Mouse (Mus musculus) layer of hippocampus, postnatal 36 days (tissue): Measurements from ENCODE around the gene Tmem236. TPM values are rescaled to one million over a fixed set of nuclear protein-coding genes. Genes with fewer than 3 reads are reported as not detected.

Experiments
- DNase-seq, 2 experiments: peaks; one replicate each; pipeline ENCODE4 v3.0.0; 2022
- microRNA-seq, 2 experiments: library from miRNA; unstranded; fragments of <30 nt; microRNA quantifications; one replicate each; pipeline ENCODE4 v1.2.0; 2021
- total RNA-seq, 2 experiments: library from RNA; stranded (reverse); gene quantifications; 2 replicates each; pipeline ENCODE4 v1.2.3; 2021

Gene Tmem236
- total RNA-seq, 2 experiments from 2014 or later, result 0.12 TPM; not detected in 1

GRCm38 (mm10) chr2:14251938-14252337 is 77.6 kb downstream of the Tmem236 start:
- no peak for DNase-seq

DNA sequence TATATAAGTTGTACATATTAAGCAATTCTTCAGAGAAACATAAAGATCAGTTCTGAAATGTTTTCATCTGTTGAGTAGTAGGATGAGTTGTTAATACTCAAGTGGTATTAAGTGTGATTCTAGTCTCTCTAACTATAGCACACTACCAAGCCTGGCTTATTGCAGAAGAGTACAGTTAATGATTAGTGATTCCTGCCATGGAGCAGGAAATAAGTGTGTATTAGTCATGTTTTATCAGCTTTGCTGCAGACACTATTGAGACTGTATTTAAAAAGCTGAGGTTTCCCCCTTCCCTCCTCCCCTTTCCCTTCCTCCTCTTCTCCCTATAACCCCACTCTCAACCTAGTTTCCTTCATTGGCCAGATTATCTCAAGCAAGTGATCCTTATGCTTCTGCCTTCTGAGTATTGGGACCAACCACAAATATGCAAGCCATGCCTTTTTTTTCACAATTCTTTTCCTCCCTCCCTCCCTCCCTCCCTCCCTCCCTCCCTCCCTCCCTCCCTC is 84.1 kb downstream of the Tmem236 start:
- DNase-seq, result no peak

GRCm38 (mm10) chr2:14262090-14262489 is 87.8 kb downstream of the Tmem236 start:
- no peak for DNase-seq

DNA sequence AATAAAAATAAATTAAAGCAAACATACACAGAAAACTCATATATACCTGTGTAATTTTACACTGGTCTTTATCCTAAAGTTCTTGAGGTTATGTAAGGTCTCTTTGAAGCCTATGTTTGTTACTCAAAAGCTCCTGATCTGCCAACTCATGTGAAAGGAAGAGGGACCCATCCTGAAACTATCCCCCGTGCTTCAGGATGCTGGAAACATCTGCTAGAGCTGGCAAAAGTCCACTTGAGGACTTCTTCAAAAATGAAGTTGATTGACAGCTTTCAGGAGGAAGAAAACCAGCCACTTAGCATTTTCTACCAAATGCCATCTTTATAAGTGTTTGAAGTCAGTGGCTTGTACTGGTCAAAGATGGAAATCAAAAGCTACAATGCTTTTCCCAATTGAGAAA is 94.8 kb downstream of the Tmem236 start:
- no peak for DNase-seq

Small RNAs within 50 kb of the gene (microRNA-seq; reads per million reads assigned to microRNA genes)
- gene Mir511, result 0.30 to 0.85 reads per million in 2 experiments

Other genes starting within 250 kb of the Tmem236 start
- gene Hacd1, start 118.4 kb upstream of the Tmem236 start, total RNA-seq, result 10 to 100 TPM; 17.7 to 17.8 TPM
- 100 to 1,000 TPM in 1 of 2 experiments, 10 to 100 TPM in 1; 99.8 to 102 TPM for gene Stam, start 100.4 kb upstream of the Tmem236 start, total RNA-seq
- 1 to 10 TPM; 3.3 to 5.1 TPM for gene Mrc1, start 54.9 kb downstream of the Tmem236 start, total RNA-seq
- gene Slc39a12, start 213.8 kb downstream of the Tmem236 start, total RNA-seq, result 10 to 100 TPM; 40.4 to 41.6 TPM